Mouse (Mus musculus) midbrain, postnatal 0 days (tissue): ENCODE results near the gene Frmd4b. TPM values are rescaled to one million over a fixed set of nuclear protein-coding genes. Genes with fewer than 3 reads are reported as not detected.
"Not testable (repeated sequence)": the region's sequence is repeated elsewhere in the genome, so short reads cannot be mapped to it uniquely, and the experiment has no call there.

Source experiments
- ATAC-seq: fragments of 200-750 bp; cut with Nextera tagmentation; 2 replicates; pipeline ENCODE4 v1.8.0; 2017; ENCODE audit warnings: moderate number of reproducible peaks, mild to moderate bottlenecking, moderate TSS enrichment, moderate library complexity; ENCODE audit not compliant: low FRiP score
- DNase-seq: peaks from one replicate; pipeline ENCODE4 v3.0.0-alpha.2; 2015; ENCODE audit warnings: low spot score
- H3K27ac ChIP-seq: fragments of 300-500 bp; sonication (generic); 2 replicates; pipeline ENCODE4 v1.5.1; 2014; ENCODE audit warnings: low read depth, mild to moderate bottlenecking, low read length, mixed read lengths
- H3K27me3 ChIP-seq: fragments of 300-500 bp; sonication (generic); 2 replicates; pipeline ENCODE4 v1.6.1; 2014; ENCODE audit warnings: low read length, control low read depth, mixed read lengths; ENCODE audit not compliant: insufficient read depth
- H3K36me3 ChIP-seq: fragments of 300-500 bp; sonication (generic); 2 replicates; pipeline ENCODE4 v1.6.1; 2014; ENCODE audit warnings: low read length, control low read depth, mixed read lengths; ENCODE audit not compliant: insufficient read depth
- H3K4me1 ChIP-seq: fragments of 300-500 bp; sonication (generic); 2 replicates; pipeline ENCODE4 v1.6.1; 2014; ENCODE audit warnings: mild to moderate bottlenecking, control low read depth, antibody characterized with exemption, low read length, mixed read lengths; ENCODE audit not compliant: insufficient read depth
- H3K4me2 ChIP-seq: fragments of 300-500 bp; sonication (generic); 2 replicates; pipeline ENCODE4 v1.6.1; 2014; ENCODE audit warnings: low read depth, mild to moderate bottlenecking, low read length, mixed read lengths; ENCODE audit not compliant: poor library complexity, severe bottlenecking
- H3K4me3 ChIP-seq: fragments of 300-500 bp; sonication (generic); 2 replicates; pipeline ENCODE4 v1.5.1; 2014; ENCODE audit warnings: low read depth, mild to moderate bottlenecking, low read length, moderate library complexity
- H3K9ac ChIP-seq: fragments of 300-500 bp; sonication (generic); replicated peaks from 2 replicates; pipeline ENCODE4 v1.6.1; 2014; ENCODE audit warnings: mild to moderate bottlenecking, low read length, moderate library complexity, mixed read lengths; ENCODE audit not compliant: poor library complexity, severe bottlenecking
- H3K9me3 ChIP-seq: fragments of 300-500 bp; sonication (generic); 2 replicates; pipeline ENCODE4 v1.6.1; 2016; ENCODE audit warnings: low read length, control low read depth
- CTCF ChIP-seq: IDR thresholded peaks from 2 replicates; pipeline ENCODE4 v1.5.1; 2016; ENCODE audit warnings: antibody characterized with exemption, mild to moderate bottlenecking
- WGBS: fragments of 180-500 bp; shearing (Covaris S2); extraction: QIAGEN DNeasy Blood & Tissue Kit; methylation state at CpG from one replicate; pipeline ENCODE4 v1.1.7; 2014; 5-methylcytosine and 5-hydroxymethylcytosine counted together
- polyA plus RNA-seq: library from polyadenylated mRNA; unstranded; fragments of >200 nt; fragmentation: Nextera tagmentation; extraction: Ambion mirVana; gene quantifications from 2 replicates; pipeline ENCODE4 v1.2.1, GENCODE M21; 2015
- total RNA-seq: library from RNA; depleted of rRNA; stranded (reverse); fragments of >200 nt; gene quantifications from 2 replicates; pipeline ENCODE4 v1.2.3, GENCODE M21; 2014

Gene Frmd4b
- total and polyA plus RNA-seq, 2 experiments from 2014 or later = 7.9 to 20.7 TPM

DNA sequence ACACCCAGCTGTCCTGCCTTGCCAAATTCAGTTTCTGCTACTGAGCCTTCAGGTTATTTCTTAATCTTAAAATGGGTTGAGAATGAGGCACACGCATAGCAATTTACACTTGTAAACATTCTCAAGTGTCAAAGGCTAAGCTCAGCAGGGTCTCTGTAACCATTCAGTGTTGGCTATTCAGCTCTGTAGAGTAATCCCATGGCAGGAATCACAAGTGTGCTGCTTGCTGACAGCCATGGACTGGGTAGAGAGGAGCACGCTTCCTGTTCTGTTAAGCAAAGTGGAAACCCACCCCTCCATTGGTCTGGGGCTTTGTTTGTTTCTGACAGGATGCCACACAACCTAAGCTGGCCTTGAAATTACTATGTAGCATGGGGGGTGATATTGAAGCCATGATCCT, 246.4 kb downstream of the Frmd4b start:
- H3K27me3 ChIP-seq = no peaks in the 10 kb centered on the region

GRCm38 (mm10) chr6:97370460-97370859, 246.9 kb downstream of the Frmd4b start:
- Histone ChIP-seq H3K9ac (no peak overlapping the region), H3K27ac (no peak overlapping the region), H3K4me3 (no peak overlapping the region), H3K4me2 (no peak overlapping the region), H3K4me1 (no peaks in the 10 kb centered on the region), H3K27me3 (no peaks in the 10 kb centered on the region), H3K9me3 (no peaks in the 10 kb centered on the region), H3K36me3 (no peaks in the 10 kb centered on the region)
- DNase-seq = no peak
- TF ChIP-seq CTCF = no peak
- 71% methylated on average over 1 of the region's 1 CpGs for WGBS
- ATAC-seq = no peak

More for the DNA sequence above, 246.4 kb downstream of the Frmd4b start:
- no peak for ATAC-seq
- no peak for TF ChIP-seq CTCF
- H3K4me3 ChIP-seq = no peak overlapping the region
- H3K9me3 ChIP-seq = no peaks in the 10 kb centered on the region
- H3K27ac ChIP-seq = no peak overlapping the region
- H3K4me1 ChIP-seq = no peaks in the 10 kb centered on the region
- H3K36me3 ChIP-seq = no peaks in the 10 kb centered on the region
- DNase-seq = no peak
- H3K4me2 ChIP-seq = no peak overlapping the region
- WGBS = 27% methylated on average over 2 of the region's 2 CpGs
- no peak overlapping the region for H3K9ac ChIP-seq

GRCm38 (mm10) chr6:97363846-97364245, 253.5 kb downstream of the Frmd4b start:
- no peaks in the 10 kb centered on the region for H3K36me3 ChIP-seq
- H3K27me3 ChIP-seq = no peaks in the 10 kb centered on the region
- no peaks in the 10 kb centered on the region for H3K9me3 ChIP-seq
- 93% methylated on average over 2 of the region's 2 CpGs for WGBS
- TF ChIP-seq CTCF = no peak
- no peak overlapping the region for H3K4me2 ChIP-seq
- no peak for ATAC-seq
- H3K4me3 ChIP-seq = no peak overlapping the region
- no peak overlapping the region for H3K9ac ChIP-seq
- H3K27ac ChIP-seq = no peak overlapping the region
- no peaks in the 10 kb centered on the region for H3K4me1 ChIP-seq
- no peak for DNase-seq

GRCm38 (mm10) chr6:97357606-97358005, 259.7 kb downstream of the Frmd4b start:
- not testable (repeated sequence) for H3K27ac ChIP-seq, ATAC-seq, H3K4me2 ChIP-seq, H3K36me3 ChIP-seq, H3K9ac ChIP-seq, H3K4me1 ChIP-seq, H3K9me3 ChIP-seq, H3K27me3 ChIP-seq, DNase-seq, H3K4me3 ChIP-seq
- 79% methylated on average over 2 of the region's 4 CpGs for WGBS

GRCm38 (mm10) chr6:97356612-97357011, 260.7 kb downstream of the Frmd4b start:
- no peaks in the 10 kb centered on the region for H3K36me3 ChIP-seq
- TF ChIP-seq CTCF = no peak

DNA sequence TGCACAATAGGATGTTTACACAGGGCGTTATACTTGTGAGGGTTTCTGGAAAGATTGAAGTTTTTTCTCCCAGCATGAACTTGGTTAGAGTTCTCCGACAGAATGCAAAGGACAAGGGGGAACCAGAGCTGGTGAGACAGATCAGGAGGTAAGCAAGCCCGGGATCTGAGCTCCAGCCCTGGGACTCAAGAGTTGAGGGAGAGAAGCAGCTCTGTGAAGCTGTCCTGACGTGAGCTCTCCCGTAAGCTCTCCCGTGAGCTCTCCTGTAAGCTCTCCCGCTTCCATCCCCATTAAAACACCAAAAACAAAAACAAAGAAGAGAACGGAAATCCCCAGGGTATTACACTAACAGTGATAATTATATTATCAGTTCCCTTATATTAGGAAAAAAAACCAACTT, 262.2 kb downstream of the Frmd4b start:
- H3K9me3 ChIP-seq = no peaks in the 10 kb centered on the region
- no peak for TF ChIP-seq CTCF
- H3K4me3 ChIP-seq = no peak overlapping the region
- DNase-seq (no peak), ATAC-seq (no peak)
- H3K4me2 ChIP-seq = no peak overlapping the region
- no peak overlapping the region for H3K9ac ChIP-seq
- WGBS = 23% methylated on average over 8 of the region's 8 CpGs
- H3K4me1 ChIP-seq = peaks cover 3% of the 10 kb centered on the region; the same call in 1 of the 2 replicates
- H3K27ac ChIP-seq = no peak overlapping the region
- no peaks in the 10 kb centered on the region; the same call in 1 of the 2 replicates for H3K27me3 ChIP-seq
- H3K36me3 ChIP-seq = no peaks in the 10 kb centered on the region

More at GRCm38 (mm10) chr6:97356612-97357011, 260.7 kb downstream of the Frmd4b start:
- Histone ChIP-seq H3K4me2 (no peak overlapping the region), H3K9ac (no peak overlapping the region), H3K4me1 (peaks cover 3% of the 10 kb centered on the region; the same call in 1 of the 2 replicates), H3K4me3 (no peak overlapping the region), H3K27me3 (no peaks in the 10 kb centered on the region; the same call in 1 of the 2 replicates), H3K9me3 (no peaks in the 10 kb centered on the region), H3K27ac (no peak overlapping the region)
- DNase-seq (no peak), ATAC-seq (no peak)
- 66% methylated on average over 7 of the region's 7 CpGs for WGBS
